Mouse (Mus musculus): ENCODE results near the gene Rps17. TPM values are rescaled to one million over a fixed set of nuclear protein-coding genes. Genes with fewer than 3 reads are reported as not detected.
A peak's percentile ranks its signal among the peaks of the same experiment; 100 is the strongest.

Gene Rps17
- polyA plus RNA-seq (2016; fragmentation: Nextera tagmentation; extraction: Ambion mirVana) = 906 and 1,028 TPM in 2 replicates

DNA sequence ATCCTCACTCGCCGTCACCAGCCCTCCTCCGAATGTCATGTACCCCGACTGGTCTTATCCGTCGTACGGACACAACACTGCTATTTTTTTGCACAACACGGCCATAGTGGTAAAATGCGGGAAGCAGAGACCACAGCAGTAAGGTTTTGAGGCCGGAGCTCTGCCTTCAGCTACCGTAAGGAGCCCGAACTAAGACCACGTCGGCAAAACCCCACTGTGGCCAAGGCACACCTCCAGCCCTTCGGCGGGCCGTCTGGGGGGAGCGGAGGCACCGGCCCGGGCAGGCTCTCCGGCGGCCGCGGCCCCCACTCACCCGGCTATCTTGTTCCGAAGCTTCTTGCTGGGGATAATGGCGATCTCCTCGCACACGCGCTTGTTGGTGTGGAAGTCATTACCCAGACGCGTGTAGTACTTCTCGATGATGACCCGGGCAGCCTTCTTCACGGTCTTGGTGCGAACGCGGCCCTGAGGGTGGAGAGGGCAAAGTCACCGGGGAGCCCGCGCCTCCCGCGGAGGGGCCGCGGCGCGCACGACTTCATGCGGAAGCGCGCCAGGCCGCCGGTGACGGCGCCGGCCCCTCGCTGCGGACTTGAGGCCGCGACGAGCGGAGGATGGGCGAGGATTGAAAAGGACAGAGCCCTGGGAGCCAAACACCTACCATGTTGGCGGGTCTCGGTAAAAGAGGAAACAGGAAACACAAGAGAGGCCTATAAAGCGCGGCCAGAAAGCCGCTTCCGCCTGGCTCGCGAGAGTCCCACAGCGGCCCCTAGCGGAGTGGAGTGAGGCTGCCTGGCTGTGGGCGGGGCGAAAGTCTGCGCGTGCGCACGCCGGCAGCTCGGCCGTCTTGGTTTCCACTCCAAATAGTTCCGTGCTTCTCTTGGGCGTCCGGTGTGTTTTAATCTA, at the start of gene Rps17:
Gene Rps17 (minus strand): TSS at position 711 of the 903 bp plus-strand sequence.
- H3K4me1 ChIP-seq = peaks cover 18% of the 10 kb centered on the region
- H3K4me3 ChIP-seq = peak within 1 kb of the TSS; percentile 97
- peak within 1 kb of the TSS; percentile 98 for H3K27ac ChIP-seq
- under 1% methylated on average over 85 of the region's 85 CpGs for WGBS
- H3K36me3 ChIP-seq = peaks cover 42% of the 10 kb centered on the region
- H3K27me3 ChIP-seq (ENCODE audit: insufficient read depth, poor library complexity, severe bottlenecking) = 0 out of 2 replicates have a peak, but pooled peaks cover 2% of the 10 kb centered on the region
- H3K9me3 ChIP-seq = no peaks in the 10 kb centered on the region
- DNase-seq (ENCODE audit: low spot score) = peak; percentile 97

DNA sequence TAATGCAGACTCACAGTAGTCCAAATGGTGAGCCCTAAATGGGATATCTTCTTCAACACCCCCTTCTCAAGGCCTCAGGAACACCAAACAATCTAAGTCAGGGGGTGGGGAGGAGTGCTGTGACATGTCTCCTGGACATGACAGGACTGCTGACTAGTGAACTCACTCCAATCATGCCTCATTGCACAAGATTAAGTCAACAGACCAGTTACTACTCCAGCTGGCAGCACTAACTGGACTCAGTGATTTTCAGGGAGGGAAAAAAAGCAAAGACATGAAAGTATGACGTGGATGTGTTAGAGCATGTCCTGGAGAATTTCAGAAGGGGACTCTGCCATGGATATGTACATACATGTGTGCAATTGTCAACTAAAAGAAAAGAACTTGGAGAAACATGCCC, 34.3 kb upstream of the Rps17 start:
- DNase-seq (ENCODE audit: low spot score) = no peak
- H3K27me3 ChIP-seq (ENCODE audit: insufficient read depth, poor library complexity, severe bottlenecking) = no peaks in the 10 kb centered on the region
- no peaks in the 10 kb centered on the region for H3K36me3 ChIP-seq
- H3K27ac ChIP-seq = no peak overlapping the region
- no peaks in the 10 kb centered on the region for H3K9me3 ChIP-seq
- H3K4me3 ChIP-seq = no peak overlapping the region
- 67% methylated on average over 1 of the region's 1 CpGs for WGBS
- no peaks in the 10 kb centered on the region for H3K4me1 ChIP-seq

DNA sequence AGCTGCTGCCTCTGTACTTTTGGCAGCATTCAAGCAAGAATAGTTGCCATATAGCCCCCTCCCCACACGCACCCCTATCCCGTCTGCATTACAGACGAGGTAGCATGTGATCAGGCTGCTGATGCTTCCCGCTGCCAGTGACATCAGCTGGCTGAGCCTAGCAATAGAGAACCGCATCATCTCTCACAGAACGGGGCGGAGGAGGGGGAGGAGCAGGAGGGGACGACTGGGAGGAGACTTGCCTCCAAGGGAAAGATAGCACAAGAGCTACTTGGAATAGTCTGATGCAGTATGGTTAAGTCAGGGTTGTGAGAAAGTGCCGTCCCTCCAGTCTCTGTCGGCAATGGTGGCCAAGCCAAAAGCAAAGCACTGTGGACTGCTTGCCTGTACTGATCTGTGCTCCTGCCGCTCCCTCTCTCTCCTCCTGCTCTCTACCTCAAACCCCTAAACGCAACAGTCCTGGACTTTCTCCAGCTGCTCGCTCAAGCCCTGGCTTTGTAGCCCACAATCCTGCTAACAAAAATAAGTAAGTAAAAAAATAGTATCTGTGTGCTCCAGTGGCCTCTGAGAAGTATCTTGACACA, 27.4 kb upstream of the Rps17 start:
- Histone ChIP-seq H3K4me1 (peaks cover 12% of the 10 kb centered on the region; the same call in 1 of the 2 replicates), H3K9me3 (no peaks in the 10 kb centered on the region), H3K27me3 (ENCODE audit: insufficient read depth, poor library complexity, severe bottlenecking) (peaks cover 23% of the 10 kb centered on the region; the same call in 1 of the 2 replicates), H3K36me3 (no peaks in the 10 kb centered on the region), H3K4me3 (peak overlapping the region; percentile 41), H3K27ac (no peak overlapping the region)
- WGBS = 5% methylated on average over 13 of the region's 13 CpGs
- DNase-seq (ENCODE audit: low spot score) = peak; percentile 81

DNA sequence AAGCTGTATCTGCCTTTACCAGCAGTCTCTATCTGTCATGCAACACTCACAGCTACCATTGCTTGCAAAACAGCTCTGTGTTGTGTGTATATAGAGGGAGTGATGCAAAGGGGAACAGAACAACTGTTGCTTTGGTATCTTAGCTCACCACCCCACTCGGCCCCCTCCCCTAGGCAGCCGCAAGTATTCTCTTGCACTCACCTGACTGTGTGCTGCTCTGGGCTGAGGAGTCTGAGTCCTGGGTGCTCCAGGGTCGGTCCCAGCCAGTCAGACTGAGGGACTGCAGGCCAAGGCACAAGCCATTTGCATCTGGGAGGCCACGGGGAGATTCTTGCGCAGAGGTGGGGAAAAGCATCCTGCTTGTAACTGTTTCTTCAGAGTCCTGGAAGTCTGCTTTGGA, 26.8 kb upstream of the Rps17 start:
- DNase-seq (ENCODE audit: low spot score) = no peak
- 19% methylated on average over 5 of the region's 5 CpGs for WGBS
- Histone ChIP-seq H3K36me3 (no peaks in the 10 kb centered on the region), H3K4me1 (peaks cover 12% of the 10 kb centered on the region; the same call in 1 of the 2 replicates), H3K27me3 (ENCODE audit: insufficient read depth, poor library complexity, severe bottlenecking) (peaks cover 23% of the 10 kb centered on the region; the same call in 1 of the 2 replicates), H3K27ac (no peak overlapping the region), H3K4me3 (no peak overlapping the region), H3K9me3 (no peaks in the 10 kb centered on the region)

GRCm38 (mm10) chr7:81369724-81370123, 24.7 kb upstream of the Rps17 start:
- 52% methylated on average over 3 of the region's 3 CpGs for WGBS
- Histone ChIP-seq H3K36me3 (no peaks in the 10 kb centered on the region), H3K27ac (no peak overlapping the region), H3K9me3 (no peaks in the 10 kb centered on the region), H3K4me1 (peaks cover 12% of the 10 kb centered on the region; the same call in 1 of the 2 replicates), H3K27me3 (ENCODE audit: insufficient read depth, poor library complexity, severe bottlenecking) (peaks cover 23% of the 10 kb centered on the region; the same call in 1 of the 2 replicates), H3K4me3 (no peak overlapping the region)
- DNase-seq (ENCODE audit: low spot score) = no peak

DNA sequence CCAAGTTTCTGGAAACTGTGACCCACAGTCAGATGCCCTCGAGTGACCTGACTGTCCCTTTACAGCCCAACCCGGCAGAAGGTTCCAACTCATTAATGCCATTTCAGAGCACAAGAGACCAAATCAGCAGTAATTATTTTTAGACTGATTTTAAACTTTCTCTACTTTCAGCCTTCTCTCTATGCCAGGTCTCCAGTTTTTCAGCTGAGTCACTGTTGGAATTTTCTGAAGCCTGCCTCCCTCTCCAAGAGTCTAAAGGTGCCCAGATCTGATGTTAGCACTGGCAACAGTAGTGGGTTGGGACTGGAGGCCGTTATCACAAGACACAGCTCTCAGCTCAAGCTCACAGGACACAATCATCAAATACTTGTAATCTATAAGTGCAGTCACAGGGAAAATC, 22.9 kb upstream of the Rps17 start:
- H3K9me3 ChIP-seq = no peaks in the 10 kb centered on the region
- peaks cover 23% of the 10 kb centered on the region; the same call in 1 of the 2 replicates for H3K27me3 ChIP-seq (ENCODE audit: insufficient read depth, poor library complexity, severe bottlenecking)
- no peak for DNase-seq (ENCODE audit: low spot score)
- no peak overlapping the region for H3K4me3 ChIP-seq
- H3K4me1 ChIP-seq = peaks cover 12% of the 10 kb centered on the region; the same call in 1 of the 2 replicates
- no peaks in the 10 kb centered on the region for H3K36me3 ChIP-seq
- 74% methylated on average over 3 of the region's 3 CpGs for WGBS
- H3K27ac ChIP-seq = no peak overlapping the region

DNA sequence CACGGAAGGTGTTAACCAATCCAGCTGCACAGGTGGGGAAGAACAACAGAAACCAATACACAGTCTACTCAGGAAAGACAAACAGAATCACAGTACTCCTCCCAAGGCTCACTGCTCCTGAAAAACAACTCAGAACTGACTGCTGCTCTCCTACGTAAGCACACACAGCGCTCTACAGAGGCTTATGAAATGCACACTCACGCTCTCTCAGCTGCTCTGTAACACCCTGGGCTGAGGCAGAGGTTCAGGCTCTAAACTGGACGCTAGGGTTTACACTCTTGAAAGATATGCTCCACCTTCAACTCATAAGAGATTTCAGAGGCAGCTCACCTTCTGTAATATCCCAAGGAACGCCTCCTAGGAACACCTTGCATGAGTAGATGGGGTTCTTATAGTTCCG, 11.9 kb upstream of the Rps17 start:
- H3K4me3 ChIP-seq = no peak overlapping the region
- no peaks in the 10 kb centered on the region for H3K4me1 ChIP-seq
- 0 out of 2 replicates have a peak, but pooled peaks cover 4% of the 10 kb centered on the region for H3K27me3 ChIP-seq (ENCODE audit: insufficient read depth, poor library complexity, severe bottlenecking)
- 75% methylated on average over 7 of the region's 7 CpGs for WGBS
- H3K36me3 ChIP-seq = no peaks in the 10 kb centered on the region
- no peaks in the 10 kb centered on the region for H3K9me3 ChIP-seq
- no peak overlapping the region for H3K27ac ChIP-seq
- no peak for DNase-seq (ENCODE audit: low spot score)

GRCm38 (mm10) chr7:81356360-81356759, 11.3 kb upstream of the Rps17 start:
- Histone ChIP-seq H3K27me3 (ENCODE audit: insufficient read depth, poor library complexity, severe bottlenecking) (0 out of 2 replicates have a peak, but pooled peaks cover 4% of the 10 kb centered on the region), H3K4me1 (no peaks in the 10 kb centered on the region), H3K4me3 (no peak overlapping the region), H3K9me3 (no peaks in the 10 kb centered on the region), H3K27ac (no peak overlapping the region), H3K36me3 (no peaks in the 10 kb centered on the region)
- 85% methylated on average over 1 of the region's 1 CpGs for WGBS
- no peak for DNase-seq (ENCODE audit: low spot score)

GRCm38 (mm10) chr7:81355746-81356145, 10.7 kb upstream of the Rps17 start:
- Histone ChIP-seq H3K4me3 (no peak overlapping the region), H3K9me3 (no peaks in the 10 kb centered on the region), H3K27ac (no peak overlapping the region), H3K27me3 (ENCODE audit: insufficient read depth, poor library complexity, severe bottlenecking) (0 out of 2 replicates have a peak, but pooled peaks cover 4% of the 10 kb centered on the region), H3K36me3 (no peaks in the 10 kb centered on the region), H3K4me1 (no peaks in the 10 kb centered on the region)
- WGBS = 77% methylated on average over 7 of the region's 7 CpGs
- DNase-seq (ENCODE audit: low spot score) = no peak

DNA sequence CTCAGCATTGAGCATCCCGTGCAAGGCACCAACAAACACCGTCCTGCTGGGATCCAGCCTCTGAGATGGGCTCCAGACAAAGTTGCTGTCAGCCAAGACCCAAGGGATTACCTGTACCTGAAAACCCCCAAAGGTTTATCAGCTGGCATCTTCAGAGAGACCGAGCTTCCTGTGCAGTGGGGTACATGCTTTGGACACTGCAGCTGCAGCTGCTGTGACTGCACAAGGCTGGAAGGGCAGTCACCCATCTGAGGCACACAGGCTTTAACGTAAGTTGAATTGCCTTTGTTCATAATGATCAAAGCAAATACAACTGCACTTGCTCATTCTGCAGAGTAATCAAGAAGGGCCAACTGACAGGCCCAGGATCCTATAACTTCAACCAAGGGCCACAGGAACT, 6.8 kb upstream of the Rps17 start:
- WGBS = 82% methylated on average over 4 of the region's 4 CpGs
- DNase-seq (ENCODE audit: low spot score) = no peak
- no peaks in the 10 kb centered on the region for H3K9me3 ChIP-seq

DNA sequence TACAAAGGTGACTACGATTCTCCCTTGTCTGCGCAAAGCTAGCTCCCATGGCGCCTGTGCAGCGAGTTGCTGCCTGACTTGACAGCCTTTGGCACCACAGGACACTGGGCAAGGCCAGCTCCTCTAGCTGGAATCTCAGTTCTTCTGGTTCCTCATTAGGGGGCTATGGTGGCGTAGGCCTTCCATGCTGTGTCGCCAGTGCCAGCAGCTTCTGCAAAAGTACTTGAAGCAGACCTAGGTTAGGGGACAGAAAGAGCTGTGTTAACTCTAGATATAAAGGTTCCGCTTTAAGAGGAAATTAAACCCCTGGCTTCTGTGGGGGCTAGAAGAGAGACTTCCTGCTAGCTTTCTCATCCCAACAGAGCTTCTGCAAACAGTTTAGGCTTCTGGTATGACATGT, 3.2 kb upstream of the Rps17 start:
- DNase-seq (ENCODE audit: low spot score) = no peak
- Histone ChIP-seq H3K36me3 (peaks cover 8% of the 10 kb centered on the region), H3K4me1 (peaks cover 9% of the 10 kb centered on the region), H3K27ac (no peak overlapping the region), H3K27me3 (ENCODE audit: insufficient read depth, poor library complexity, severe bottlenecking) (0 out of 2 replicates have a peak, but pooled peaks cover 2% of the 10 kb centered on the region), H3K4me3 (no peak overlapping the region), H3K9me3 (no peaks in the 10 kb centered on the region)
- 65% methylated on average over 7 of the region's 7 CpGs for WGBS

More for the DNA sequence above, 6.8 kb upstream of the Rps17 start:
- no peaks in the 10 kb centered on the region for H3K4me1 ChIP-seq
- no peak overlapping the region for H3K27ac ChIP-seq
- no peak overlapping the region for H3K4me3 ChIP-seq
- H3K27me3 ChIP-seq (ENCODE audit: insufficient read depth, poor library complexity, severe bottlenecking) = 0 out of 2 replicates have a peak, but pooled peaks cover 6% of the 10 kb centered on the region
- H3K36me3 ChIP-seq = no peaks in the 10 kb centered on the region

- H3K4me3 ChIP-seq = peak overlapping the region; percentile 97
- peak overlapping the region; percentile 98 for H3K27ac ChIP-seq
- peaks cover 18% of the 10 kb centered on the region for H3K4me1 ChIP-seq
- DNase-seq (ENCODE audit: low spot score) = no peak
- H3K9me3 ChIP-seq = no peaks in the 10 kb centered on the region
- H3K27me3 ChIP-seq (ENCODE audit: insufficient read depth, poor library complexity, severe bottlenecking) = 0 out of 2 replicates have a peak, but pooled peaks cover 2% of the 10 kb centered on the region
- H3K36me3 ChIP-seq = peaks cover 34% of the 10 kb centered on the region
- 58% methylated on average over 15 of the region's 15 CpGs for WGBS
These were observed 555 bp upstream of the Rps17 start for GRCm38 (mm10) chr7:81345447-81346170.

Measured in heart, embryonic 10.5 days (tissue).